Mouse (Mus musculus): ENCODE measurements around the gene Plekhj1.

DNA sequence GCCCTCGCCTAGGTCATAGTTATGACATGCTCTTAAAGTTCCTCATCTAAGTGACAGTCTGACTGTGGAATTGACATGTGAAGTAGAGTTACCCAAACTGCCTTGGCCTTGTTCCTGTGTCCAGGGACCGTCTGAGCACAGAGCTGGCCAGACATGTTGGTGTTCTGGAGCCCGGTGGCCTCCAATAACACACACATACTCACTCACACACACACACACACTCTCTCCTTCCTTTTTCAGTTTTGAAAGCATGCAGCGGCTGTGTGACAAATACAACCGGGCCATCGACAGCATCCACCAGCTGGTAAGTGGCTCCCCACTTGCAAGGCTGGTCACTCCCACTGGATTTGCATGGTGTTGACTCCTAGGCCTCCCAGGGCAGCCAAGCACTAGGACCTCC, 30.1 kb downstream of the Plekhj1 start:
- TF ChIP-seq EP300 (IDR thresholded peaks at IDR 0.05) (no peak), CTCF (IDR thresholded peaks at IDR 0.05) (no peak)

Measured in lung, postnatal 0 days (tissue).